ENCODE assay signal across 8 mouse cellular contexts in the genomic region with DNA sequence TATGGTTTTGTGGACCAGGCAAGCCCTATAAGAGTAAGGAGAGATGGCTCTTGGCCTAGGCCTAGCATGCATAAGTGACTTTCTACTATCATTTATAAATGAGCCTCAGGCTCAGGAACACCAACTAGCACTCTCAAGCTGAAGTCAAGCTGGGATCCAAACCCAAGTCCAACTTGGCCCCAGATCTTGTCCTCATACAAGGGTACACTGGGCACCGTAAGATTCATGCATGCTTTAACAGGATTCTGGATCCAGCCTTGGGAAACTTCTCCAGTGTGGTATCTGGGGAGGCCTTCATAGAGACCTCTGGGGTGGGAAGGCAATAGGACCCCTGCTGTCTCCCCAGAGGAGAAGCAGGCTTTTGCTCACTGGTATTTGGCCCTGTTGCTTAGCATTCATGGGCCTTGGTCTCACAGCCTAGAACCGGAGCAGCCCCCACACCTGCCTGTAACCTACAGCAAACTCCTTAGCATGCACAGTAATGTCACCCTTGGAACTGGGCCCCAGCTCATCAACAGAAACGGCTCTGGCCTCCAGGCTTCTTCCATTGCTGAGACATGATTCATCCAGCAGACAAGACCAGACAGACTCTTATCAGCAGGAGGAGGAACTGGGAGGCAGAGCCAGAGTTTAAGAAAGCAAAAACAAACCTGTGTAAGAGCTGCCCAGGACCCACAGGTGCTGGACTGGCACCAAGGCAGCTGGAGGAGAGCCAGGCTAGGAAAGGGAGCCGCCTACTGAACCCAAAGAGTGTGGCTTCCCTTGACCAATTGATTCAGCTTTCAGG. TPM values are rescaled to one million over a fixed set of nuclear protein-coding genes. Genes with fewer than 3 reads are reported as not detected.
DNase-seq lines count a peak whose midpoint lies in the region; ATAC-seq and TF ChIP-seq lines count a peak whose summit lies in the region.

No protein-coding gene starts in this region.

- DNase-seq in adrenal gland, adult 2 months, result peak; percentile 30
- no peak for DNase-seq in adrenal gland, postnatal 10 days
- peak; percentile 28 for DNase-seq in kidney, postnatal 10 days
- no peak for DNase-seq in kidney, postnatal 4 days
- no peak for DNase-seq in forebrain, embryonic 14.5 days (ENCODE audit: low spot score)
- DNase-seq in left cerebral cortex, adult 18-20 months (ENCODE audit: low spot score in 2 of 2), result no peak
- no peak for DNase-seq in layer of hippocampus, adult 9-11 months

- H3K9me3 ChIP-seq in forebrain, embryonic 14.5 days (replicated peaks; ENCODE audit: control insufficient read depth, low read length), result no peaks in the 10 kb centered on the region

- no peak overlapping the region for H3K4me2 ChIP-seq in forebrain, embryonic 14.5 days (ENCODE audit: low read length)

- 76% methylated on average over 4 of the region's 4 CpGs for WGBS in forebrain, embryonic 14.5 days
- 77% methylated on average over 4 of the region's 4 CpGs for WGBS in olfactory bulb, adult 2 months

- H3K9ac ChIP-seq in forebrain, embryonic 14.5 days (ENCODE audit: low read length), result no peak overlapping the region

- 0 out of 2 replicates have a peak overlapping the region, but pooled peaks have one; percentile 27 for H3K27ac ChIP-seq in forebrain, embryonic 14.5 days (ENCODE audit: low read depth, low read length)
- H3K27ac ChIP-seq in olfactory bulb, adult 2 months (ENCODE audit: insufficient read depth, low read depth, low read length), result peak overlapping the region; percentile 39; the same call in 1 of the 2 replicates

- no peak for TF ChIP-seq CTCF in olfactory bulb, adult 2 months (IDR thresholded peaks at IDR 0.05; ENCODE audit: insufficient read depth, low read depth, low read length)

- H3K4me3 ChIP-seq in forebrain, embryonic 14.5 days (ENCODE audit: low read depth, low read length), result no peak overlapping the region
- no peak overlapping the region for H3K4me3 ChIP-seq in olfactory bulb, adult 2 months (ENCODE audit: insufficient read depth, low read depth, low read length)

- no peaks in the 10 kb centered on the region for H3K36me3 ChIP-seq in forebrain, embryonic 14.5 days (ENCODE audit: control insufficient read depth, insufficient read depth, low read length)

- no peaks in the 10 kb centered on the region for H3K27me3 ChIP-seq in forebrain, embryonic 14.5 days (replicated peaks; ENCODE audit: control insufficient read depth, insufficient read depth, low read length)

- no peak for TF ChIP-seq POLR2A in olfactory bulb, adult 2 months (IDR thresholded peaks at IDR 0.05; ENCODE audit: insufficient read depth, low read depth, low read length)

- ATAC-seq in forebrain, embryonic 14.5 days, result no peak

- H3K4me1 ChIP-seq in forebrain, embryonic 14.5 days (ENCODE audit: control insufficient read depth, insufficient read depth, low read length), result no peaks in the 10 kb centered on the region
- H3K4me1 ChIP-seq in olfactory bulb, adult 2 months (ENCODE audit: control insufficient read depth, insufficient read depth, low read length), result peaks cover 8% of the 10 kb centered on the region

RNA-seq across cellular contexts. Expression of gene Fem1b, which starts 6.3 kb away (rescaled TPM):
- 10 to 100 TPM; 31.6 to 33.8 TPM for total RNA-seq in adrenal gland, adult 2 months (2021)
- 8.1 and 8.3 TPM in 2 replicates for polyA plus RNA-seq in adrenal gland, adult 2 months (2012; rRNA removed)
- 10 to 100 TPM; 34.5 to 37.6 TPM for total RNA-seq in adrenal gland, postnatal 10 days (2021)
- 57.8 and 60.8 TPM in 2 replicates for polyA plus RNA-seq in forebrain, embryonic 14.5 days (2014; fragmentation: Nextera tagmentation; extraction: Ambion mirVana)
- not detected in 2 replicates for polyA plus RNA-seq in olfactory bulb, adult 2 months (2012; ENCODE audit: insufficient read depth, insufficient read length, low replicate concordance, missing spikeins)
- total RNA-seq in left cerebral cortex, adult 18-20 months (2021), result 100 to 1,000 TPM; 109 to 114 TPM

RNA-seq across cellular contexts. Expression of gene Cln6, which starts 20.6 kb away (rescaled TPM):
- total RNA-seq in adrenal gland, adult 2 months (2021), result 10 to 100 TPM; 20.0 to 20.2 TPM
- polyA plus RNA-seq in adrenal gland, adult 2 months (2012; rRNA removed), result 65.3 and 68.9 TPM in 2 replicates
- 10 to 100 TPM; 18.2 to 24.4 TPM for total RNA-seq in adrenal gland, postnatal 10 days (2021)
- polyA plus RNA-seq in forebrain, embryonic 14.5 days (2014; fragmentation: Nextera tagmentation; extraction: Ambion mirVana), result 3.8 and 4.9 TPM in 2 replicates
- polyA plus RNA-seq in olfactory bulb, adult 2 months (2012; ENCODE audit: insufficient read depth, insufficient read length, low replicate concordance, missing spikeins), result not detected in 2 replicates
- 10 to 100 TPM; 10.8 to 14.6 TPM for total RNA-seq in left cerebral cortex, adult 18-20 months (2021)

RNA-seq across cellular contexts. Expression of gene Calml4, which starts 39.9 kb away (rescaled TPM):
- total RNA-seq in adrenal gland, adult 2 months (2021), result 10 to 100 TPM in 1 of 2 experiments, 1 to 10 TPM in 1; 7.8 to 12.0 TPM
- polyA plus RNA-seq in adrenal gland, adult 2 months (2012; rRNA removed), result 0.77 and 0.97 TPM in 2 replicates
- total RNA-seq in adrenal gland, postnatal 10 days (2021), result 10 to 100 TPM; 12.2 to 13.7 TPM
- polyA plus RNA-seq in forebrain, embryonic 14.5 days (2014; fragmentation: Nextera tagmentation; extraction: Ambion mirVana), result 12.0 and 12.9 TPM in 2 replicates
- polyA plus RNA-seq in olfactory bulb, adult 2 months (2012; ENCODE audit: insufficient read depth, insufficient read length, low replicate concordance, missing spikeins), result not detected in 2 replicates
- total RNA-seq in left cerebral cortex, adult 18-20 months (2021), result not detected

Comparison
In these comparisons a context has a peak if more than half of its experiments do, and no peak if none do; other contexts are left out.
1. DNase-seq: peak in adrenal gland, adult 2 months (single experiment) and kidney, postnatal 10 days (single experiment); none in adrenal gland, postnatal 10 days (single experiment), kidney, postnatal 4 days (0 of 2), forebrain, embryonic 14.5 days (single experiment), left cerebral cortex, adult 18-20 months (0 of 2) and layer of hippocampus, adult 9-11 months (single experiment).
2. RNA of gene Calml4, which starts 39.9 kb away (total RNA-seq): 12.2 to 13.7 TPM in adrenal gland, postnatal 10 days and 7.8 to 12.0 TPM in adrenal gland, adult 2 months; not detected in left cerebral cortex, adult 18-20 months; every median in the first group is over 4 times any median in the second.